Mouse (Mus musculus): ENCODE measurements at regions not wholly inside any gene's neighbourhood (a gene's known extent, or its start where the extent isn't known, plus 50 kb on each side); places are given as distances from the start of the nearest gene placed in this dataset.
A peak's percentile ranks its signal among the peaks of the same experiment; 100 is the strongest.

DNA sequence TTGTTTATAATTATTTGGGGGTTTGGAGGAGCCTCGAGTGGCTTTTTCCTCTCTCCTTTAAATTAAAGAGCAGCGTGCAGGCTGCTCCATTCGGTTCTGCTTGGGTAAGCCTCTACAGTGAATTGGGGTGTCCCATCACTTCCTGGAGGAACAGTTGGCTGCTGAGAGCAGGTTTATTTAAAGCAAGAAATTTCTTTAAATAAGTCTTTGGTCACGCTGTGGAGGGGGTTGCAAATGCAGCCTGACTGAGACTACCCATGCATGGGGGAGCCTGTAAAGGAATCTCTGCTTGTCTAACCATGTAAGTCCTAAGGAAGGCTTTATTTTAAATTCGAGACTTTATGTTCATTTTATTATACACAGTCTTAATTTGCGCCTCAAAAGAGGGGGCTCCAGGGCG is 303.7 kb upstream of the Arglu1 start:
- WGBS, result 37% methylated on average over 7 of the region's 7 CpGs
- Histone ChIP-seq H3K27ac (ENCODE audit: low read length) (peak overlapping the region; percentile 41), H3K4me1 (ENCODE audit: control insufficient read depth, insufficient read depth, low read length) (peaks cover 24% of the 10 kb centered on the region), H3K4me2 (ENCODE audit: low read depth, low read length) (no peak overlapping the region), H3K36me3 (ENCODE audit: control insufficient read depth, insufficient read depth, low read length) (no peaks in the 10 kb centered on the region), H3K27me3 (ENCODE audit: control insufficient read depth, insufficient read depth, low read length) (no peaks in the 10 kb centered on the region), H3K4me3 (replicated peaks; ENCODE audit: low read length) (no peak overlapping the region), H3K9me3 (replicated peaks; ENCODE audit: control insufficient read depth, low read length) (no peaks in the 10 kb centered on the region), H3K9ac (ENCODE audit: low read length) (no peak overlapping the region)
- ATAC-seq (ENCODE audit: insufficient read depth, low FRiP score), result no peak

DNA sequence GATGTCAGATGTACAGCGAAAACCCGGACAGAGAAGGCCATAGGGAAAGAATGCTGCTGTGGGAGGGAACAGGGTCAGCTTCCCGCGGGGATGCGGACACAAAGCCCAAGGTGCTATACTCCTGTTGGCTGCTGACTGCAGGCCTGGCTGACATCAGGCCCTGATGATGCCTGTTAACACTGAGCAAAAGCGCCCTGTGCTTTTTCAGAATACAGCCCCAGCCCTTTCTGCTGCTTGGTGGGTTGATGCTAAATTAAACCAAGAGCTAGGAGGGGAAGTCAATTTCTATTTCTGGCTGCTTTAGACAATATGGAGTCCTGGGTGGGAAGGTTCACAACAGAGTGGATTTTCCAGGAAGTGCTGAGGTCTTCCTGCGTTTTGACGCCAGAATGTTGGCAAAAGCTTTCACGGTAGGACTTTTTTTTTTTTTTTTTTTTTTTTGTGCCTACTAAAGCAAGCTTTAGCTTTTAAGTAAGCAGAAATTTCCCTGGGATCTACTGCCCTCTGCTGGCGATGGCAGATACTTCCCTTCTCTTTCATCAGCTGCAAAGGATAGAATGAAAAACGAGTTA is 302.2 kb upstream of the Arglu1 start:
- ATAC-seq (ENCODE audit: insufficient read depth, low FRiP score), result peak; percentile 37; the same call in 1 of the 2 replicates
- H3K9ac ChIP-seq (ENCODE audit: low read length), result peak overlapping the region; percentile 55

DNA sequence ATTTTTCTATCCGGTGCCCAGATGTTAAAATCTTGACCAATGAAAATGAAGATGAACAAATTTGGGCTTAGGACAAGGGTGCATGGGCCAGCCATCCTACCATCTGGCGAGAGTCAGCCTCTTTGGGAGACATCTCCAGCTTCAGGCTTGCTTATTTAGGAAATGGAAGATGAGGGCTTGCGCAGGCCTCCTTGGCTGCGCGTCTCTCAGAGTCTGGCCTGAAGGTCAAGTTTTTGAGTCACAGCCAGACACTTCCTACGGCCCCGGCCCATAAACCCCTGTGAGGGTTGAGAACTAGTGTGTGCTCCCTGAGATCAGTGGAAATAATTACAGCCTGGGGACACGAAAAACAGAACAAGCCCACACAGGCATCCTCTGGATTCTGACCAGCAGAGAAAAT is 300.7 kb upstream of the Arglu1 start:
- WGBS, result 47% methylated on average over 8 of the region's 8 CpGs
- H3K27ac ChIP-seq (ENCODE audit: low read length), result 0 out of 2 replicates have a peak overlapping the region, but pooled peaks have one; percentile 9
- ATAC-seq (ENCODE audit: insufficient read depth, low FRiP score), result no peak

More for the DNA sequence above, 302.2 kb upstream of the Arglu1 start:
- no peak overlapping the region for H3K4me3 ChIP-seq (replicated peaks; ENCODE audit: low read length)
- no peaks in the 10 kb centered on the region for H3K27me3 ChIP-seq (ENCODE audit: control insufficient read depth, insufficient read depth, low read length)
- 13% methylated on average over 11 of the region's 11 CpGs for WGBS
- H3K4me2 ChIP-seq (ENCODE audit: low read depth, low read length), result peak overlapping the region; percentile 6; the same call in 1 of the 2 replicates
- no peaks in the 10 kb centered on the region for H3K9me3 ChIP-seq (replicated peaks; ENCODE audit: control insufficient read depth, low read length)
- peak overlapping the region; percentile 72 for H3K27ac ChIP-seq (ENCODE audit: low read length)
- H3K36me3 ChIP-seq (ENCODE audit: control insufficient read depth, insufficient read depth, low read length), result no peaks in the 10 kb centered on the region
- peaks cover 24% of the 10 kb centered on the region for H3K4me1 ChIP-seq (ENCODE audit: control insufficient read depth, insufficient read depth, low read length)

DNA sequence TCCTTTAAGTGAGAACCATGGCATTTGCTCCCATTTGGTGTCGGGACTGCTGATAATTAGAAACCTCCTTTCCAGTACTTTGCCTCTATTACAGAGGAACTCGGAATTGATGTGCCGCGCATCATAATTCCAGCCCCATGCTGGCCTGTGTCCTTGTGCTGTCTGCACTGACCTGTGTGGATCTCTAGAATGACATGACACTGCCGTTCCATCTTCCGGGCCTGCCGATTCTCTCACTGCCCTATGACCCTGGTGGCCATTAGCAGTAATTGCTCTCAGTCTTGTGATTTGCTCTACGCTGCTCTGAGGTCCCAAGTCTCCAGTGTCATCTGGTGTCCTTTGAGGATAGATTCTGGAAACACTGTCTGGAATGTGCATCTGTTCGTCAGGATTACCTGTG is 295.7 kb upstream of the Arglu1 start:
- peaks cover 23% of the 10 kb centered on the region for H3K4me1 ChIP-seq (ENCODE audit: control insufficient read depth, insufficient read depth, low read length)
- no peak overlapping the region for H3K4me3 ChIP-seq (replicated peaks; ENCODE audit: low read length)
- no peak for ATAC-seq (ENCODE audit: insufficient read depth, low FRiP score)
- WGBS, result 64% methylated on average over 9 of the region's 9 CpGs
- no peak overlapping the region for H3K9ac ChIP-seq (ENCODE audit: low read length)
- H3K4me2 ChIP-seq (ENCODE audit: low read depth, low read length), result no peak overlapping the region
- no peaks in the 10 kb centered on the region for H3K36me3 ChIP-seq (ENCODE audit: control insufficient read depth, insufficient read depth, low read length)
- H3K27me3 ChIP-seq (ENCODE audit: control insufficient read depth, insufficient read depth, low read length), result no peaks in the 10 kb centered on the region
- no peaks in the 10 kb centered on the region for H3K9me3 ChIP-seq (replicated peaks; ENCODE audit: control insufficient read depth, low read length)
- no peak overlapping the region for H3K27ac ChIP-seq (ENCODE audit: low read length)

More for the DNA sequence above, 300.7 kb upstream of the Arglu1 start:
- H3K36me3 ChIP-seq (ENCODE audit: control insufficient read depth, insufficient read depth, low read length), result no peaks in the 10 kb centered on the region
- H3K4me3 ChIP-seq (replicated peaks; ENCODE audit: low read length), result no peak overlapping the region
- H3K9me3 ChIP-seq (replicated peaks; ENCODE audit: control insufficient read depth, low read length), result no peaks in the 10 kb centered on the region
- no peaks in the 10 kb centered on the region for H3K27me3 ChIP-seq (ENCODE audit: control insufficient read depth, insufficient read depth, low read length)
- no peak overlapping the region; the same call in 1 of the 2 replicates for H3K4me2 ChIP-seq (ENCODE audit: low read depth, low read length)
- H3K9ac ChIP-seq (ENCODE audit: low read length), result no peak overlapping the region
- peaks cover 24% of the 10 kb centered on the region for H3K4me1 ChIP-seq (ENCODE audit: control insufficient read depth, insufficient read depth, low read length)

DNA sequence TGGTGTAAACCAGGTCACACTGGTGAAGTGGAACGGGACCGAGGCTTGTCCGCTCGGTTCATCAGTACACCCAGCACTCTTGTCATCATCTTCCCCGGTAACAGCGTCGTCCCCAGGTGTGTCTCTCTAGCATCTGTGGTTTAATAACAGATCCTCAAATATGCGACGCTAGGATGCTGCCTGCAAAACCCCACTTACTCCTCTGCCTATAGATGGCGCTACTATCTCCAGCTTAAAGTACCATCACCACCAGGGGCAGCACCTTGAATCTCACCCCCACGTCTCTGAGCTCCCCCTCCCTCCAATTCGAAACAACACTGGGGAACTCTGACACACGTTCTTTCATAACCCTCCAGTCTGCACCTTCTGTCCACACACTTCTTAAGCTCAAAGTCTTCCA is 295.1 kb upstream of the Arglu1 start:
- no peak for ATAC-seq (ENCODE audit: insufficient read depth, low FRiP score)

DNA sequence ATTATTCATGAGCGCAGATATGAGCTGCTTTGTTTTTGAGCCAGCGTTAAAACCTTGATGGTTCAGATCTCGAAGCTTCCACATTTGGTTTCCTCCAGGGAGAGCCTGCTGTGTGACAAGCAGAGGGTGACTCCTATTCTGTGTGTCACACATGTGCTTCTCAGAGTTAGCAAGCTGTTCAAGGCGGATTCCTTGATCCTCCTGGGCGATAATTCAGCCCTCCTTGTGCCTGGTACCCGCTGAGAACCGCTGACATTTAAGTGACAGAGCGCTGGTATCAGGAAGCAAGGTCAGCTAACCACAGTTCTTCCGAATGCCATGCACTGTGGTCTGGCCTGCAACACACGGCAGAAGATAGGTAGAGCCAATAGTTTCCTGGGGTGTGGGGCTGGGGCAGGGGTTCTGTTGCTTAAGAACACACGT is 294.5 kb upstream of the Arglu1 start:
- Histone ChIP-seq H3K4me3 (replicated peaks; ENCODE audit: low read length) (no peak overlapping the region), H3K27me3 (ENCODE audit: control insufficient read depth, insufficient read depth, low read length) (no peaks in the 10 kb centered on the region), H3K27ac (ENCODE audit: low read length) (no peak overlapping the region), H3K4me2 (ENCODE audit: low read depth, low read length) (peak overlapping the region; percentile 33; the same call in 1 of the 2 replicates), H3K9ac (ENCODE audit: low read length) (no peak overlapping the region; the same call in 1 of the 2 replicates), H3K36me3 (ENCODE audit: control insufficient read depth, insufficient read depth, low read length) (no peaks in the 10 kb centered on the region), H3K9me3 (replicated peaks; ENCODE audit: control insufficient read depth, low read length) (no peaks in the 10 kb centered on the region), H3K4me1 (ENCODE audit: control insufficient read depth, insufficient read depth, low read length) (peaks cover 18% of the 10 kb centered on the region)
- no peak for ATAC-seq (ENCODE audit: insufficient read depth, low FRiP score)
- 39% methylated on average over 11 of the region's 11 CpGs for WGBS

More for the DNA sequence above, 295.1 kb upstream of the Arglu1 start:
- H3K9ac ChIP-seq (ENCODE audit: low read length), result no peak overlapping the region
- no peak overlapping the region for H3K4me3 ChIP-seq (replicated peaks; ENCODE audit: low read length)
- no peaks in the 10 kb centered on the region for H3K36me3 ChIP-seq (ENCODE audit: control insufficient read depth, insufficient read depth, low read length)
- H3K27me3 ChIP-seq (ENCODE audit: control insufficient read depth, insufficient read depth, low read length), result no peaks in the 10 kb centered on the region
- no peak overlapping the region for H3K4me2 ChIP-seq (ENCODE audit: low read depth, low read length)
- no peaks in the 10 kb centered on the region for H3K9me3 ChIP-seq (replicated peaks; ENCODE audit: control insufficient read depth, low read length)
- H3K4me1 ChIP-seq (ENCODE audit: control insufficient read depth, insufficient read depth, low read length), result peaks cover 18% of the 10 kb centered on the region
- 85% methylated on average over 13 of the region's 13 CpGs for WGBS
- no peak overlapping the region for H3K27ac ChIP-seq (ENCODE audit: low read length)

DNA sequence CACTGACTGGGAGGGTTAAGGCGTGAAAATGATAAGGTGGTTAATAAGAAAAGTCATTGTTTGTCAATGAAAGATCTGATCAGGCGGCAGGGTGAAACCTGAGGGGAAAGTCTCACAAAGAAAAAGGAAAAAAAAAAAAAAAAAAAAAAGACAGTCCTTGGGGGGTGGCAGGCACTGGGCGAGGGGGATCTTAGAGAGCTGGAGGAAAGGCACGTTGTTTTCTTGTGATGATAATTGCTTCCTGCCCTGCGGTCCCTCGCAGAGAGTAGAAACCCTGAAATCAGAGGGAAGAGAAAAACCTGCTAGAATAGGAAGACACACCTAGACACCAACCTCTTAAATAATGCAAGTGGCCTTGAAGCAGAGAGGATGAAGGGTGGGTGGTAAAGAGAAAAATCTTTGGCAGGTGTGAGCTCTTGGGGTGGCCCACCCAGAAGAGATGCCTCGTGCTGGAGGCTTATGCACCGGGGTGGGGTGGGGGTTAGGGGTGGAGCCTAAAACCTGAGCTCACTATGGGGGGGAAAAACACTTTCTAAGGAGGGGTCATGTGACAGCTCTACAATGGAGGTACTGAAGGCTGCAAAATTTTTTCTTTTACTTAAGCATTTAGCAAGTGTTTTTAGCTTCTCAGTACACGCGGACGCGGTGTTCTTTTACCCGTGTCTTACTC is 294.0 kb upstream of the Arglu1 start:
- H3K4me2 ChIP-seq (ENCODE audit: low read depth, low read length), result peak overlapping the region; percentile 33

DNA sequence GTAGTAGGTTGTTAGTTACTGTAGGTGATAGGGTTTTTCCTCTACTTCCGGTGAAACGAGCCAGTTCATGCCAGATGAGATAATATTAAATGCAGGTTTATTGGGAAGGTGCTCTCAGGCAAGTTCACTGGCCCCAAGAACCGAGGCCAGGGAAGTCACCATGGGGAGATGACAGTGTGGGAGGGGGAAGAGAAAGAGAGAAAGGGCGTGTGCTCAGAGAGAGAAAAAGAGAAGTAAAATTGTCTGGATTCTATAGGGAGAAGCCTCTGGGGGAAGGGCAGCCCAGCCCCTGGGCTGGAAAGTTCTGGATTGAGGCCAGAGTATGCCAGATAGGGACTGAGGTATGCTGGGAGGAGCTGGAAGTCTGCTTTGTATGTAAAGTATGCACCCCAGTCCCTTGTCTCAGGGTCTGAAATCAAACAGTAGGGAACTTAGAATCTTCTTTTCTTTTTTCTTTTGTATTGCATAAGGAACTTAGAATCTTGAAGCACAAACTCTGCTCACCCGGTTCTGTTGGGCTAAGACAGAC is 292.9 kb upstream of the Arglu1 start:
- 46% methylated on average over 5 of the region's 5 CpGs for WGBS
- no peaks in the 10 kb centered on the region for H3K36me3 ChIP-seq (ENCODE audit: control insufficient read depth, insufficient read depth, low read length)
- 0 out of 2 replicates have a peak, but pooled peaks have one; percentile 35 for ATAC-seq (ENCODE audit: insufficient read depth, low FRiP score)

More for the DNA sequence above, 294.0 kb upstream of the Arglu1 start:
- Histone ChIP-seq H3K9ac (ENCODE audit: low read length) (no peak overlapping the region), H3K36me3 (ENCODE audit: control insufficient read depth, insufficient read depth, low read length) (no peaks in the 10 kb centered on the region), H3K4me1 (ENCODE audit: control insufficient read depth, insufficient read depth, low read length) (peaks cover 21% of the 10 kb centered on the region), H3K27me3 (ENCODE audit: control insufficient read depth, insufficient read depth, low read length) (no peaks in the 10 kb centered on the region), H3K27ac (ENCODE audit: low read length) (no peak overlapping the region; the same call in 1 of the 2 replicates), H3K4me3 (replicated peaks; ENCODE audit: low read length) (no peak overlapping the region), H3K9me3 (replicated peaks; ENCODE audit: control insufficient read depth, low read length) (no peaks in the 10 kb centered on the region)
- WGBS, result 24% methylated on average over 13 of the region's 13 CpGs
- ATAC-seq (ENCODE audit: insufficient read depth, low FRiP score), result no peak

DNA sequence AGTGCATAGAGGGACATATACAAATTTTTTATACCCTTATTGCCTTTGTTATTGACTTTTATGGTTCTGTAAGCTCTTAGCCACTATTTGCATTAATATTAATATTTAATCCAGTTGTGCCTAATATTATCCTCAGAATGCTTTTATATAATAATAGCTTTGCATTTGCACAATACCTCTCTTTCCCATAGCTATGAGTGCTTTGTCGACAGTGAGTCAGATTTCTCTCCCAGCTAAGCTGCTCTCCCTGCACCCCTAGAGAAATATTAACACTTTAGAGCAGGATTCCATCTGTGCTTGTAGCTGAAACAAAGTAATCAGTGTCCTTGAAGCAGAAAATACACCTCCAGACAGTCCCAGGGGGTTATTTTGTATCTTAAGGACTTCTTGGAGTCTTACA is 288.6 kb upstream of the Arglu1 start:
- Histone ChIP-seq H3K4me3 (replicated peaks; ENCODE audit: low read length) (no peak overlapping the region), H3K4me2 (ENCODE audit: low read depth, low read length) (no peak overlapping the region), H3K9me3 (replicated peaks; ENCODE audit: control insufficient read depth, low read length) (no peaks in the 10 kb centered on the region), H3K9ac (ENCODE audit: low read length) (no peak overlapping the region), H3K36me3 (ENCODE audit: control insufficient read depth, insufficient read depth, low read length) (no peaks in the 10 kb centered on the region), H3K27me3 (ENCODE audit: control insufficient read depth, insufficient read depth, low read length) (no peaks in the 10 kb centered on the region), H3K27ac (ENCODE audit: low read length) (no peak overlapping the region), H3K4me1 (ENCODE audit: control insufficient read depth, insufficient read depth, low read length) (peaks cover 14% of the 10 kb centered on the region)
- ATAC-seq (ENCODE audit: insufficient read depth, low FRiP score), result no peak
- 18% methylated on average over 1 of the region's 1 CpGs for WGBS

More for the DNA sequence above, 292.9 kb upstream of the Arglu1 start:
- H3K27me3 ChIP-seq (ENCODE audit: control insufficient read depth, insufficient read depth, low read length), result no peaks in the 10 kb centered on the region
- no peaks in the 10 kb centered on the region for H3K9me3 ChIP-seq (replicated peaks; ENCODE audit: control insufficient read depth, low read length)
- H3K4me2 ChIP-seq (ENCODE audit: low read depth, low read length), result no peak overlapping the region
- peaks cover 23% of the 10 kb centered on the region for H3K4me1 ChIP-seq (ENCODE audit: control insufficient read depth, insufficient read depth, low read length)
- H3K9ac ChIP-seq (ENCODE audit: low read length), result no peak overlapping the region
- H3K4me3 ChIP-seq (replicated peaks; ENCODE audit: low read length), result no peak overlapping the region
- no peak overlapping the region for H3K27ac ChIP-seq (ENCODE audit: low read length)

Data from stomach, embryonic 16.5 days (tissue).